In the genomic region with DNA sequence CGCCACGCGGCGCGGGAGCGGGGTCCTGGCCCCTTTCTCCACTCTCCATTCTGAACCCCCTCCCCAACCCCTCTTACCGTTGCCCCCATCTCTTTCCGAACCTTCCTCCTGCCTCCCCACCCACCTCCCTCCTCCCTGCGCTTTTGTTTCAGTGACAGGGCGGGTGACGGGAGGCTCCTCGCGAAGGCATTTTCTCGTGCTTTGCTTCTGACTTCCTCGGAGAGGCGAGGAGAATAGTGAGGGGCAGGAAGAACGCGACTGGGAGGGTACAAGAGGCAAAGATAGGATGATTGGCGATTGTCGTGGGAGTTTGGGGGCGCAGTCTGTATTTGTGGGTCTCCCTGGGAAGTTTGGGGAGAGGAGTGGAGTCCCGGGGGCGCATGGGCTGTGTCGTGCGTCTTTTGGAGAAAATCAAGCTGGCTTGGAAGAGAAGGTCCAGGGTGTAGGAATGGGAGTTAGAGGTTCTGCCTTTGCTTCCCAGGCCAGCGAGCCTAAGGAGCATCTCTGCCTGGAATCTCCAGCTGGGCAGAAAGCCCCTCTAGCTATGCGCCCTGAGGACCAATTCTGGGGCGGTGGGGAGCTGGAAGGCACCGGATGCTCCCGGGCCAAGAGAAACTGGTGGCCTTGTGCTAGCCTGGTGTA, we compare ENCODE assay signal across 8 mouse cellular contexts. TPM values are rescaled to one million over a fixed set of nuclear protein-coding genes. Genes with fewer than 3 reads are reported as not detected.
DNase-seq lines count a peak whose midpoint lies in the region; ATAC-seq and TF ChIP-seq lines count a peak whose summit lies in the region.

No protein-coding gene starts in this region.

- H3K27me3 ChIP-seq in kidney, postnatal 0 days (ENCODE audit: insufficient read depth, low read length), result peaks cover 19% of the 10 kb centered on the region
- 0 out of 2 replicates have a peak, but pooled peaks cover 3% of the 10 kb centered on the region for H3K27me3 ChIP-seq in midbrain, embryonic 13.5 days

- no peak overlapping the region for H3K9ac ChIP-seq in kidney, postnatal 0 days (ENCODE audit: low read depth, low read length)
- H3K9ac ChIP-seq in midbrain, embryonic 13.5 days (replicated peaks), result peak overlapping the region; percentile 87

- no peak overlapping the region for H3K27ac ChIP-seq in kidney, postnatal 0 days
- peak overlapping the region; percentile 96 for H3K27ac ChIP-seq in midbrain, embryonic 13.5 days

- DNase-seq in adrenal gland, adult (ENCODE audit: inconsistent age in 2 of 2, low spot score in 1 of 2), result peak; percentile 26 to 79
- DNase-seq in adrenal gland, adult 8-10 months, result no peak
- DNase-seq in thymus, postnatal 14 days, result peak; percentile 8
- no peak for DNase-seq in thymus, postnatal 0 days (ENCODE audit: low spot score)
- no peak for DNase-seq in kidney, postnatal 0 days (ENCODE audit: low spot score)
- DNase-seq in yolk sac, embryonic 10.5 days (ENCODE audit: low spot score), result peak; percentile 29

- peak; percentile 21; the same call in 1 of the 2 replicates for ATAC-seq in frontal cortex, adult (ENCODE audit: low TSS enrichment)
- ATAC-seq in kidney, postnatal 0 days (replicated peaks; ENCODE audit: low FRiP score, low read depth), result no peak; the same call in 1 of the 2 replicates
- ATAC-seq in midbrain, embryonic 13.5 days, result peak; percentile 0; the same call in 1 of the 2 replicates

- H3K36me3 ChIP-seq in kidney, postnatal 0 days (ENCODE audit: insufficient read depth, low read length), result no peaks in the 10 kb centered on the region
- no peaks in the 10 kb centered on the region for H3K36me3 ChIP-seq in midbrain, embryonic 13.5 days

- H3K4me2 ChIP-seq in kidney, postnatal 0 days (ENCODE audit: low read length), result peak overlapping the region; percentile 97
- peak overlapping the region; percentile 78 for H3K4me2 ChIP-seq in midbrain, embryonic 13.5 days (replicated peaks)

- WGBS in kidney, postnatal 0 days, result 1% methylated on average over 30 of the region's 30 CpGs
- WGBS in midbrain, embryonic 13.5 days, result under 1% methylated on average over 30 of the region's 30 CpGs

- peaks cover 9% of the 10 kb centered on the region for H3K4me1 ChIP-seq in kidney, postnatal 0 days (replicated peaks; ENCODE audit: insufficient read depth, low read length)
- H3K4me1 ChIP-seq in midbrain, embryonic 13.5 days (replicated peaks), result peaks cover 42% of the 10 kb centered on the region

- H3K4me3 ChIP-seq in kidney, postnatal 0 days (replicated peaks; ENCODE audit: low read depth, low read length), result peak overlapping the region; percentile 73
- peak overlapping the region; percentile 81 for H3K4me3 ChIP-seq in midbrain, embryonic 13.5 days (replicated peaks)

- H3K9me3 ChIP-seq in kidney, postnatal 0 days (replicated peaks; ENCODE audit: low read length), result no peaks in the 10 kb centered on the region
- no peaks in the 10 kb centered on the region for H3K9me3 ChIP-seq in midbrain, embryonic 13.5 days

- TF ChIP-seq CTCF in kidney, postnatal 0 days (IDR thresholded peaks at IDR 0.05; ENCODE audit: low read depth), result no peak

RNA-seq across cellular contexts. Expression of gene Fam78b, which starts 0.7 kb away (rescaled TPM):
- 1 to 10 TPM; 3.9 to 8.4 (median 4.4) TPM for total RNA-seq in adrenal gland, adult 8-10 months (2022)
- polyA plus RNA-seq in thymus, postnatal 0 days (2015; fragmentation: Nextera tagmentation; extraction: Ambion mirVana), result 0.54 and 0.70 TPM in 2 replicates
- 0.45 and 1.0 TPM in 2 replicates for polyA plus RNA-seq in kidney, postnatal 0 days (2015; fragmentation: Nextera tagmentation; extraction: Ambion mirVana)
- 8.2 and 9.1 TPM in 2 replicates for polyA plus RNA-seq in midbrain, embryonic 13.5 days (2015; fragmentation: Nextera tagmentation; extraction: Ambion mirVana)

Comparison
In these comparisons a context has a peak if more than half of its experiments do, and no peak if none do; other contexts are left out.
1. DNase-seq: peak in adrenal gland, adult (2 of 2), thymus, postnatal 14 days (single experiment) and yolk sac, embryonic 10.5 days (single experiment); none in adrenal gland, adult 8-10 months (single experiment), thymus, postnatal 0 days (single experiment) and kidney, postnatal 0 days (single experiment).